In the genomic region with DNA sequence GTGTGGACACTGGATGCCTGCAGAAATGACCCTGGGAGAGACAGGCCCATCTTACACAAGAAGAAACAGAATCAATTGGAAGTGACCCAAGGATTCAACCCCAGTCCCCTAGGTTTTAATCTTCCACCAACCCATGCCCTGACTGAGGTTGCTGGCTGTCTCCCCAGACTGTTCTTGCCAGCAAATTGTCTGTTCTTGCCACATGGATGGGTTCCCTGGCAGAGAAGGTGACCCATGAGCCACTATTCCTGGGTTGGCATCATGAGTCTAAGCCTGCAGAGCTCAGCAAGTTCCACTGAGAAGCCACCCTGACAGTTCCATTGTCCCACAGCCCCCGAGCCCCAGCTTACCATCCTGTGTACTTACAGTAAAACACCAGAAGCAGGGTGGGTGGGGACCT, we compare ENCODE assay signal across 13 mouse cellular contexts. TPM values are rescaled to one million over a fixed set of nuclear protein-coding genes. Genes with fewer than 3 reads are reported as not detected.
A peak's percentile ranks its signal among the peaks of the same experiment; 100 is the strongest.
DNase-seq lines count a peak whose midpoint lies in the region; ATAC-seq and TF ChIP-seq lines count a peak whose summit lies in the region.
"Had no signal": no experiment of that assay in that cellular context is flagged by ENCODE, and none has a peak within 500 bp of the region (broad histone marks: within the 10 kb centered on the region; RNA-seq: fewer than 3 reads in every experiment).

No protein-coding gene starts in this region.

- H3K27ac ChIP-seq in heart, embryonic 10.5 days, result no peak overlapping the region
- H3K27ac ChIP-seq in stomach, postnatal 0 days (replicated peaks), result no peak overlapping the region
- H3K27ac ChIP-seq in midbrain, embryonic 10.5 days (replicated peaks), result no peak overlapping the region
- H3K27ac ChIP-seq: liver, embryonic 15.5 days; neural tube, embryonic 13.5 days had no signal

- no peaks in the 10 kb centered on the region for H3K9me3 ChIP-seq in heart, embryonic 10.5 days
- no peaks in the 10 kb centered on the region for H3K9me3 ChIP-seq in stomach, postnatal 0 days (ENCODE audit: control insufficient read depth, low read length)
- H3K9me3 ChIP-seq in midbrain, embryonic 10.5 days (replicated peaks), result no peaks in the 10 kb centered on the region
- H3K9me3 ChIP-seq: liver, embryonic 15.5 days; neural tube, embryonic 13.5 days had no signal

- ATAC-seq in Patski, result peak; percentile 53
- ATAC-seq in cerebellum, adult (ENCODE audit: insufficient number of reproducible peaks, low FRiP score, low TSS enrichment), result peak; percentile 46
- ATAC-seq in granulocyte monocyte progenitor cell, adult 5-6 weeks (replicated peaks; ENCODE audit: poor library complexity, severe bottlenecking), result no peak
- ATAC-seq in stomach, postnatal 0 days (ENCODE audit: low FRiP score, low TSS enrichment), result no peak

- no peak overlapping the region for H3K4me2 ChIP-seq in stomach, postnatal 0 days (replicated peaks; ENCODE audit: low read depth)
- H3K4me2 ChIP-seq: liver, embryonic 15.5 days; neural tube, embryonic 13.5 days had no signal

- no peak overlapping the region for H3K4me3 ChIP-seq in heart, embryonic 10.5 days
- no peak overlapping the region for H3K4me3 ChIP-seq in stomach, postnatal 0 days (ENCODE audit: low read depth, low read length)
- no peak overlapping the region for H3K4me3 ChIP-seq in midbrain, embryonic 10.5 days
- H3K4me3 ChIP-seq: liver, embryonic 15.5 days; neural tube, embryonic 13.5 days had no signal

- CTCF ChIA-PET in Patski (lab: Charles Lee), result interaction anchor here (0.9 to 1.1 kb wide), 3 partner anchors 8 to 50 kb away, joined by 4 read pairs; no protein-coding TSS in a partner anchor

- no peak overlapping the region for H3K9ac ChIP-seq in stomach, postnatal 0 days (ENCODE audit: low read length)
- H3K9ac ChIP-seq: liver, embryonic 15.5 days; neural tube, embryonic 13.5 days had no signal

- no peaks in the 10 kb centered on the region for H3K36me3 ChIP-seq in heart, embryonic 10.5 days
- H3K36me3 ChIP-seq in stomach, postnatal 0 days (ENCODE audit: control insufficient read depth, insufficient read depth, low read length), result no peaks in the 10 kb centered on the region
- no peaks in the 10 kb centered on the region for H3K36me3 ChIP-seq in midbrain, embryonic 10.5 days
- H3K36me3 ChIP-seq: liver, embryonic 15.5 days; neural tube, embryonic 13.5 days had no signal

- DNase-seq in heart, adult 9 months (ENCODE audit: low spot score in 2 of 2), result peak; percentile 64 to 71
- DNase-seq in heart, embryonic 10.5 days (ENCODE audit: low spot score), result no peak
- DNase-seq in Patski (ENCODE audit: low read depth, low spot score), result no peak
- DNase-seq in gastrocnemius, adult 8-10 months (ENCODE audit: low spot score in 2 of 2), result peak; percentile 51 to 65
- no peak for DNase-seq in stomach, postnatal 0 days (ENCODE audit: low spot score)
- no peak for DNase-seq in midbrain, embryonic 10.5 days (ENCODE audit: low spot score)
- DNase-seq: right cerebral cortex, postnatal 4 days; thymus, adult 18-20 months had no signal

- no peak for TF ChIP-seq CTCF in Patski (IDR thresholded peaks at IDR 0.05)
- TF ChIP-seq CTCF in stomach, postnatal 0 days (IDR thresholded peaks at IDR 0.05; ENCODE audit: low read depth), result no peak

- in situ Hi-C loops in Patski (cut with MboI; ENCODE audit: low pct_unique_long_range_greater_than_20kb), result no loop called here

- peaks cover 9% of the 10 kb centered on the region for H3K4me1 ChIP-seq in heart, embryonic 10.5 days
- peaks cover 5% of the 10 kb centered on the region for H3K4me1 ChIP-seq in stomach, postnatal 0 days (replicated peaks; ENCODE audit: control insufficient read depth, insufficient read depth)
- no peaks in the 10 kb centered on the region for H3K4me1 ChIP-seq in midbrain, embryonic 10.5 days

- WGBS in heart, embryonic 10.5 days, result 82% methylated on average over 1 of the region's 1 CpGs
- WGBS in stomach, postnatal 0 days, result 63% methylated on average over 1 of the region's 1 CpGs
- 86% methylated on average over 1 of the region's 1 CpGs for WGBS in midbrain, embryonic 10.5 days

- H3K27me3 ChIP-seq in heart, embryonic 10.5 days (ENCODE audit: insufficient read depth, poor library complexity, severe bottlenecking), result no peaks in the 10 kb centered on the region
- no peaks in the 10 kb centered on the region for H3K27me3 ChIP-seq in Patski
- H3K27me3 ChIP-seq in stomach, postnatal 0 days (ENCODE audit: control insufficient read depth, insufficient read depth, low read length), result no peaks in the 10 kb centered on the region
- H3K27me3 ChIP-seq in midbrain, embryonic 10.5 days (ENCODE audit: low read depth, poor library complexity, severe bottlenecking), result no peaks in the 10 kb centered on the region
- H3K27me3 ChIP-seq: CH12.LX; liver, embryonic 15.5 days; neural tube, embryonic 13.5 days had no signal

- POLR2A ChIA-PET in Patski (lab: Charles Lee), result interaction anchor here (1.4 kb wide), 1 partner anchor 9 kb away, joined by 6 read pairs; no protein-coding TSS in a partner anchor

- no peak for TF ChIP-seq EP300 in stomach, postnatal 0 days (optimal IDR thresholded peaks at IDR 0.05)

RNA-seq across cellular contexts. Expression of gene Gadd45a, which starts 55.4 kb away (rescaled TPM):
- polyA plus RNA-seq in heart, embryonic 10.5 days (2016; fragmentation: Nextera tagmentation; extraction: Ambion mirVana), result 9.0 and 10.9 TPM in 2 replicates
- 138 TPM for polyA plus RNA-seq in Patski (2021)
- 10 to 100 TPM; 23.9 to 45.4 (median 33.9) TPM for total RNA-seq in gastrocnemius, adult 8-10 months (2022)
- total RNA-seq in granulocyte monocyte progenitor cell, adult 5-6 weeks (2014; fragmentation: Nextera tagmentation), result 6.2 and 12.7 TPM in 2 replicates
- total RNA-seq in granulocyte monocyte progenitor cell, adult 5-6 weeks (2017), result 52.5 and 66.5 TPM in 2 replicates
- 23.0 and 26.2 TPM in 2 replicates for polyA plus RNA-seq in stomach, postnatal 0 days (2015; fragmentation: Nextera tagmentation; extraction: Ambion mirVana)
- polyA plus RNA-seq in midbrain, embryonic 10.5 days (2016; fragmentation: Nextera tagmentation; extraction: Ambion mirVana), result 14.8 and 15.3 TPM in 2 replicates

Comparison
In these comparisons a context has a peak if more than half of its experiments do, and no peak if none do; other contexts are left out.
1. DNase-seq: peak in heart, adult 9 months (2 of 2) and gastrocnemius, adult 8-10 months (2 of 2); none in heart, embryonic 10.5 days (single experiment), Patski (single experiment), stomach, postnatal 0 days (single experiment) and midbrain, embryonic 10.5 days (single experiment).
2. ATAC-seq: peak in Patski (single experiment) and cerebellum, adult (single experiment); none in granulocyte monocyte progenitor cell, adult 5-6 weeks (single experiment) and stomach, postnatal 0 days (single experiment).